Mouse (Mus musculus): ENCODE measurements around the gene Trio. TPM values are rescaled to one million over a fixed set of nuclear protein-coding genes. Genes with fewer than 3 reads are reported as not detected.

Trio gene
- total RNA-seq, 2 experiments from 2014 or later = 35.3 to 43.2 TPM

GRCm38 (mm10) chr15:27949196-27949595 lies 76.5 kb downstream of the Trio start:
- Histone ChIP-seq H3K4me3 (no peak overlapping the region), H3K27ac (no peak overlapping the region)
- intact Hi-C loops (cut with DNase I) = no loop called here
- no peak for TF ChIP-seq CTCF (IDR thresholded peaks at IDR 0.05)
- DNase-seq = no peak

GRCm38 (mm10) chr15:27947880-27948279 lies 77.8 kb downstream of the Trio start:
- TF ChIP-seq CTCF (IDR thresholded peaks at IDR 0.05) = peak; percentile 42
- no peak overlapping the region for H3K27ac ChIP-seq
- intact Hi-C loops (cut with DNase I) = no loop called here
- no peak overlapping the region for H3K4me3 ChIP-seq
- no peak for DNase-seq

- Histone ChIP-seq H3K27ac (no peak overlapping the region), H3K4me3 (no peak overlapping the region)
- intact Hi-C loops (cut with DNase I) = no loop called here
- DNase-seq = no peak
- TF ChIP-seq CTCF (IDR thresholded peaks at IDR 0.05) = no peak
Measured at GRCm38 (mm10) chr15:27945570-27945969, 80.1 kb downstream of the Trio start.

- DNase-seq = no peak
- TF ChIP-seq CTCF (IDR thresholded peaks at IDR 0.05) = no peak
- no peak overlapping the region for H3K27ac ChIP-seq
- intact Hi-C loops (cut with DNase I) = no loop called here
- H3K4me3 ChIP-seq = no peak overlapping the region
Measured at GRCm38 (mm10) chr15:27944898-27945297, 80.8 kb downstream of the Trio start.

- Histone ChIP-seq H3K4me3 (no peak overlapping the region), H3K27ac (no peak overlapping the region)
- intact Hi-C loops (cut with DNase I) = no loop called here
- DNase-seq = no peak
- no peak for TF ChIP-seq CTCF (IDR thresholded peaks at IDR 0.05)
Measured at GRCm38 (mm10) chr15:27943486-27944195, 82.0 kb downstream of the Trio start.

GRCm38 (mm10) chr15:27942148-27942847 lies 83.3 kb downstream of the Trio start:
- H3K4me3 ChIP-seq = peak overlapping the region; percentile 35; the same call in 1 of the 2 replicates
- H3K27ac ChIP-seq = peak overlapping the region; percentile 75
- TF ChIP-seq CTCF (IDR thresholded peaks at IDR 0.05) = no peak
- intact Hi-C loops (cut with DNase I) = no loop called here
- DNase-seq = peak; percentile 59

- Histone ChIP-seq H3K27ac (peak overlapping the region; percentile 75), H3K4me3 (no peak overlapping the region)
- TF ChIP-seq CTCF (IDR thresholded peaks at IDR 0.05) = no peak
- no peak for DNase-seq
- intact Hi-C loops (cut with DNase I) = no loop called here
Measured at GRCm38 (mm10) chr15:27941441-27941840, 84.2 kb downstream of the Trio start.

- intact Hi-C loops (cut with DNase I) = no loop called here
- Histone ChIP-seq H3K27ac (peak overlapping the region; percentile 75; the same call in 1 of the 2 replicates), H3K4me3 (no peak overlapping the region)
- no peak for TF ChIP-seq CTCF (IDR thresholded peaks at IDR 0.05)
- no peak for DNase-seq
Measured at GRCm38 (mm10) chr15:27941020-27941419, 84.6 kb downstream of the Trio start.

GRCm38 (mm10) chr15:27940032-27940431 lies 85.6 kb downstream of the Trio start:
- no peak for TF ChIP-seq CTCF (IDR thresholded peaks at IDR 0.05)
- H3K27ac ChIP-seq = no peak overlapping the region
- DNase-seq = no peak
- intact Hi-C loops (cut with DNase I) = no loop called here
- H3K4me3 ChIP-seq = no peak overlapping the region

- no peak for TF ChIP-seq CTCF (IDR thresholded peaks at IDR 0.05)
- no peak for DNase-seq
- intact Hi-C loops (cut with DNase I) = loop anchor here (5.0 kb wide), 1 partner anchor 43 kb away; no protein-coding TSS in a partner anchor
- Histone ChIP-seq H3K4me3 (no peak overlapping the region), H3K27ac (no peak overlapping the region)
Measured at GRCm38 (mm10) chr15:27938886-27939285, 86.8 kb downstream of the Trio start.

GRCm38 (mm10) chr15:27937861-27938833 lies 87.5 kb downstream of the Trio start:
- Histone ChIP-seq H3K27ac (peak overlapping the region; percentile 49), H3K4me3 (peak overlapping the region; percentile 50)
- intact Hi-C loops (cut with DNase I) = loop anchor here (5.0 kb wide), 1 partner anchor 44 kb away; no protein-coding TSS in a partner anchor
- no peak for TF ChIP-seq CTCF (IDR thresholded peaks at IDR 0.05)
- DNase-seq = no peak
